Mouse (Mus musculus) kidney, postnatal 0 days (tissue): ENCODE data around the gene Hist1h4h. TPM values are rescaled to one million over a fixed set of nuclear protein-coding genes. Genes with fewer than 3 reads are reported as not detected.

Experiments
- ATAC-seq: fragments of 200-750 bp; cut with Nextera tagmentation; replicated peaks from 2 replicates; pipeline ENCODE4 v1.8.0; 2017; ENCODE audit warnings: low read depth, moderate number of reproducible peaks, moderate TSS enrichment, moderate library complexity; ENCODE audit not compliant: low FRiP score
- DNase-seq: peaks from one replicate; pipeline ENCODE4 v3.0.0-alpha.2; 2016; ENCODE audit warnings: low spot score
- H3K27ac ChIP-seq: fragments of 300-500 bp; sonication (generic); 2 replicates; pipeline ENCODE4 v1.5.1; 2014; ENCODE audit warnings: mild to moderate bottlenecking
- H3K27me3 ChIP-seq: fragments of 300-500 bp; sonication (generic); 2 replicates; pipeline ENCODE4 v1.6.1; 2014; ENCODE audit warnings: low read length, mixed read lengths; ENCODE audit not compliant: insufficient read depth
- H3K36me3 ChIP-seq: fragments of 300-500 bp; sonication (generic); 2 replicates; pipeline ENCODE4 v1.6.1; 2014; ENCODE audit warnings: low read length, mixed read lengths; ENCODE audit not compliant: insufficient read depth
- H3K4me1 ChIP-seq: fragments of 300-500 bp; sonication (generic); replicated peaks from 2 replicates; pipeline ENCODE4 v1.6.1; 2014; ENCODE audit warnings: antibody characterized with exemption, low read length, mixed read lengths; ENCODE audit not compliant: insufficient read depth
- H3K4me2 ChIP-seq: fragments of 300-500 bp; sonication (generic); 2 replicates; pipeline ENCODE4 v1.6.1; 2014; ENCODE audit warnings: mild to moderate bottlenecking, low read length, moderate library complexity, mixed read lengths
- H3K4me3 ChIP-seq: fragments of 300-500 bp; sonication (generic); replicated peaks from 2 replicates; pipeline ENCODE4 v1.5.1; 2014; ENCODE audit warnings: low read depth, low read length
- H3K9ac ChIP-seq: fragments of 300-500 bp; sonication (generic); 2 replicates; pipeline ENCODE4 v1.6.1; 2014; ENCODE audit warnings: low read depth, low read length
- H3K9me3 ChIP-seq: fragments of 300-500 bp; sonication (generic); replicated peaks from 2 replicates; pipeline ENCODE4 v1.6.1; 2016; ENCODE audit warnings: low read length, inconsistent platforms, mixed read lengths
- CTCF ChIP-seq: IDR thresholded peaks from 2 replicates; pipeline ENCODE4 v1.5.1; 2016; ENCODE audit warnings: antibody characterized with exemption, low read depth, mild to moderate bottlenecking, moderate library complexity
- WGBS: fragments of 180-500 bp; shearing (Covaris S2); extraction: QIAGEN DNeasy Blood & Tissue Kit; methylation state at CpG from one replicate; pipeline ENCODE4 v1.1.7; 2014; 5-methylcytosine and 5-hydroxymethylcytosine counted together
- polyA plus RNA-seq: library from polyadenylated mRNA; unstranded; fragments of >200 nt; fragmentation: Nextera tagmentation; extraction: Ambion mirVana; gene quantifications from 2 replicates; pipeline ENCODE4 v1.2.1, GENCODE M21; 2015

Hist1h4h gene
- polyA plus RNA-seq, 1 experiment from 2014 or later, result 7.6 TPM

- no peak for TF ChIP-seq CTCF
- peak overlapping the region; percentile 20 for H3K4me3 ChIP-seq
- H3K4me1 ChIP-seq, result 0 out of 2 replicates have a peak, but pooled peaks cover 7% of the 10 kb centered on the region
- no peak overlapping the region for H3K9ac ChIP-seq
- peak overlapping the region; percentile 51 for H3K4me2 ChIP-seq
- no peaks in the 10 kb centered on the region for H3K36me3 ChIP-seq
- ATAC-seq, result no peak
- no peak for DNase-seq
- no peaks in the 10 kb centered on the region for H3K9me3 ChIP-seq
- WGBS, result 8% methylated on average over 14 of the region's 14 CpGs
- no peaks in the 10 kb centered on the region for H3K27me3 ChIP-seq
- no peak overlapping the region for H3K27ac ChIP-seq
Measured at GRCm38 (mm10) chr13:23491990-23492389, 38.9 kb upstream of the Hist1h4h start.

DNA sequence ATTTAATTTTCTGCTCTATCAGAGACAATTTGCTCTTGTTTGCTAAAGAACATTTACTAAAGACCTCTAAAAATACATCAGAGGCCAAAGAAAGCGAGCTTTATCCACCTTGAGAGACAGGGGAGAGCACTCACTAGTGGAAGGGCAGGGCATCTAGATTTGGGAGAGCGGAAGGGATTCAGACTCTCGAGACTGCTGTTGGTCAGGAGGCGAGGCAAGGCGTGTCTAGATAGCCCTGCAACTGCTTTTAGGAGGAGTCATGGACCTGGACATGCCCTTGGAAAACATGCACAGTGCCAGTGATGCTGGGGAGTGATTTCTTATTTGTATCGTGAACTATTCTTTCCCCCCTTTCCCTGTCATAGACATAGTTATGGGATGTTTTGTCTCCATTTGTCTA is 35.3 kb upstream of the Hist1h4h start:
- WGBS, result 86% methylated on average over 6 of the region's 6 CpGs
- no peak for ATAC-seq
- TF ChIP-seq CTCF, result no peak

DNA sequence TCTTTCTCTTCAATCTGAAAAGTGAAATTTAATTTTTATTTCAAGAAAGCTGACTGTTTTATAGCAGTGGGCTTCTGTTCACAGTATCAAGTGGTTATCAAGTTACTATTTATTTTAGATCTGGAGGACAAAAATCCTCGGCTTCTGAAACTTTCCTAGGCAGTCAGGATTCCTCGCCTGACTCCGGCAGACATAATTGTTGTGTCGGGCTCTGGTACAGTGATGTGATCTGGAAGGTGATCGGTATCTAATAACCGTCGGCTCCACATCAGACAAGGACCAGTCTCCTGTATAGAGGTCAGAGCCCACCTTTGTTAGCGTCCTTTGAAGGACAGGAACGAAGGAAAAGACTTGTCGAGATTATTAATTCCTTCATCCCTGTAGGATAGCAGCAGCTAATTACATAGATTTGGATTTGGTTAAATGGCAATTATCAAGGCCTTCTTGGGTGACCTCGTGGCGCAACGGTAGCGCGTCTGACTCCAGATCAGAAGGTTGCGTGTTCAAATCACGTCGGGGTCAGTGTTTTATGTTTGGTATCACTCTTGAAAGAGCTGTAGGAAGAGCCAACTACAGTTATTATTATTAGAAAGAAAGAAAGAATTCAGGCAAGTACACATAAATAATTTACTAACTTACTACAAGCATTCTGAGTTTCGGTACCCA is 33.1 kb upstream of the Hist1h4h start:
- Histone ChIP-seq H3K36me3 (no peaks in the 10 kb centered on the region), H3K27ac (no peak overlapping the region), H3K4me2 (peak overlapping the region; percentile 57), H3K27me3 (no peaks in the 10 kb centered on the region), H3K4me3 (peak overlapping the region; percentile 33), H3K9ac (no peak overlapping the region), H3K9me3 (no peaks in the 10 kb centered on the region), H3K4me1 (0 out of 2 replicates have a peak, but pooled peaks cover 4% of the 10 kb centered on the region)
- no peak for TF ChIP-seq CTCF
- 10% methylated on average over 19 of the region's 19 CpGs for WGBS
- ATAC-seq (no peak; the same call in 1 of the 2 replicates), DNase-seq (no peak)

More for the DNA sequence above, 35.3 kb upstream of the Hist1h4h start:
- Histone ChIP-seq H3K4me2 (no peak overlapping the region), H3K27me3 (no peaks in the 10 kb centered on the region), H3K27ac (no peak overlapping the region), H3K9me3 (no peaks in the 10 kb centered on the region), H3K4me3 (no peak overlapping the region), H3K9ac (no peak overlapping the region), H3K36me3 (no peaks in the 10 kb centered on the region), H3K4me1 (0 out of 2 replicates have a peak, but pooled peaks cover 4% of the 10 kb centered on the region)
- no peak for DNase-seq

DNA sequence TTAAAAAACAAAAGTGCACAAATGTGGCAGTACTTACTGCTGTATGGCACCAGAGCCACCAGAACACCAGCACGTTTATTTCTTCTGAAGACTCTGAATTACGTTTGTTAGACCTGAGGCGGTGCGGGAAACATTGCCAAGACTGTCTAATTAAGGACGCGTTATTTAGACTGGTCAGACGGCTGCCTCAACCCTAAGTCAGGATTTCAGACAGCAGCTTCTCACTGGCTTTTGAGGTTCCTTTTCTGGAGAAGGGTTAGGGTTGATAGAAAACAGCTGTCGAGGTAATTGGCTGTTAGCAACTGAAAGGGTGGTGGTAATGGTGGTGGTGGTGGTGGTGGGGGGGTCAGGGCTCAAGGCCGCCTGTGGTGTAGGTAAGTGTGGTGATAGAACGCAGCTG is 32.2 kb upstream of the Hist1h4h start:
- Histone ChIP-seq H3K36me3 (no peaks in the 10 kb centered on the region), H3K27me3 (no peaks in the 10 kb centered on the region), H3K4me3 (peak overlapping the region; percentile 33), H3K9me3 (no peaks in the 10 kb centered on the region), H3K27ac (no peak overlapping the region), H3K4me2 (peak overlapping the region; percentile 57), H3K4me1 (0 out of 2 replicates have a peak, but pooled peaks cover 4% of the 10 kb centered on the region), H3K9ac (no peak overlapping the region)
- 10% methylated on average over 10 of the region's 10 CpGs for WGBS
- TF ChIP-seq CTCF, result no peak
- DNase-seq (no peak), ATAC-seq (no peak)

GRCm38 (mm10) chr13:23499943-23500342 is 30.9 kb upstream of the Hist1h4h start:
- Histone ChIP-seq H3K27ac (no peak overlapping the region), H3K4me1 (0 out of 2 replicates have a peak, but pooled peaks cover 4% of the 10 kb centered on the region), H3K36me3 (no peaks in the 10 kb centered on the region), H3K9me3 (no peaks in the 10 kb centered on the region), H3K9ac (no peak overlapping the region), H3K4me3 (no peak overlapping the region), H3K27me3 (no peaks in the 10 kb centered on the region), H3K4me2 (no peak overlapping the region)
- no peak for DNase-seq
- TF ChIP-seq CTCF, result no peak
- 34% methylated on average over 7 of the region's 7 CpGs for WGBS
- no peak for ATAC-seq

GRCm38 (mm10) chr13:23500424-23501200 is 30.2 kb upstream of the Hist1h4h start:
- ATAC-seq, result 0 out of 2 replicates have a peak, but pooled peaks have one; percentile 58
- 4% methylated on average over 17 of the region's 17 CpGs for WGBS
- no peak for DNase-seq
- no peak for TF ChIP-seq CTCF
- H3K4me3 ChIP-seq, result no peak overlapping the region
- no peaks in the 10 kb centered on the region for H3K9me3 ChIP-seq
- no peak overlapping the region for H3K27ac ChIP-seq
- H3K9ac ChIP-seq, result no peak overlapping the region
- H3K4me2 ChIP-seq, result no peak overlapping the region
- H3K4me1 ChIP-seq, result 0 out of 2 replicates have a peak, but pooled peaks cover 4% of the 10 kb centered on the region
- no peaks in the 10 kb centered on the region for H3K36me3 ChIP-seq
- no peaks in the 10 kb centered on the region for H3K27me3 ChIP-seq
